Mouse (Mus musculus) lung, adult 2 months (tissue): Measurements from ENCODE around the gene Rpl23a.

Experiments
- CTCF ChIP-seq: fragments of 200-500 bp; IDR thresholded peaks from 2 replicates; pipeline ENCODE4 v1.5.1; 2011; ENCODE audit warnings: mild to moderate bottlenecking, low read length, control low read depth; ENCODE audit not compliant: insufficient read depth
- POLR2A ChIP-seq: fragments of 200-500 bp; IDR thresholded peaks from 2 replicates; pipeline ENCODE4 v1.6.1; 2011; ENCODE audit warnings: low read depth, mild to moderate bottlenecking, control low read depth, low read length, borderline replicate concordance; ENCODE audit errors: extremely low read depth

GRCm38 (mm10) chr11:78151161-78151560 is 32.2 kb downstream of the Rpl23a start:
- peak; percentile 55; the same call in 1 of the 2 replicates for TF ChIP-seq CTCF
- TF ChIP-seq POLR2A: no peak
